Mouse (Mus musculus): ENCODE results near the gene Gm43951.

Gm43951 gene

DNA sequence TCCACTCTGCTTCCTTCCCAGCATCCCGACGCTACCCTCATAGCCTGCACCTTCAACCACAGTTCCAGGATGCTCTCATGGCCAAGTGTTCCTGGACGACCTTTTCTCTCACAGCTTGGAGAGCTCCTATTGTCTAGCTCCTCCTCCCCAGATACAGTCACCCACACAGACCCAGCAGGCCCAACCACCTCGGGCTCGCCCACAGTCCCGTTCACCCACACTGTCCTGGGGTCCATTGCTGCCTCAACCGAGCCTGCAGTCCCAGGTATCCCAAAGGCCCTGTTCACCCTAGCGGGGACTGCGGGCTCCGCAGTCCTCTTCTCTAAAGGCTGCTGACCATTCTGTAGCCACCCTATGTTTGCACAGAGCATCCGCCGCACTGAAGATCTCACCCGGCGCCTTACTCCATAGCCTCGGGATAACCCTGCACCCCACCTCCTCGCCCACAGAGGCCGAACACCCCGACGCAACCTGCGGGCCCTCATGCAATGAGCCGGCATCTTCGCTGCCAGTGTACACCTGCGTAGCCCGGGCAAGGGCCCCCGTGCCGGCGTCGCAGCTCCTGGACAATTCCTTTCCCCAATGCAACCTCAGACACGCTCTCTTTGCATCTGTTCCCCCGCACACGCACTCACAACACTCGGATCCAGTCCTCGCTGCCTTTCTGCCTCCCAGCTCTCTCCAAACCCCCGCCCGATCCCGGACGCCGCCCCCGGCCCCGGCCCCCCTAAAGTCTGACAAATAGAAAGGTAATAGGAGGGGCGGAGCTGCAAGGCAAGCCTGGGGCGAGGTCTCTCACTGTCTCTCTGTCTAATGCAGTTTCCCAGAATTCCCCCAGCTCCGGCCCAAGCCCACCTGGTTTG lies at the start of gene Gm43951:
Gene Gm43951 (minus strand): TSS at position 500 of the 863 bp plus-strand sequence.
- peak; percentile 58 for DNase-seq

GRCm38 (mm10) chr11:72256441-72256840 lies 49.8 kb upstream of the Gm43951 start:
- no peak for DNase-seq

GRCm38 (mm10) chr11:72255629-72256028 lies 49.0 kb upstream of the Gm43951 start:
- no peak for DNase-seq

GRCm38 (mm10) chr11:72245196-72245753 lies 38.6 kb upstream of the Gm43951 start:
- DNase-seq: no peak

DNA sequence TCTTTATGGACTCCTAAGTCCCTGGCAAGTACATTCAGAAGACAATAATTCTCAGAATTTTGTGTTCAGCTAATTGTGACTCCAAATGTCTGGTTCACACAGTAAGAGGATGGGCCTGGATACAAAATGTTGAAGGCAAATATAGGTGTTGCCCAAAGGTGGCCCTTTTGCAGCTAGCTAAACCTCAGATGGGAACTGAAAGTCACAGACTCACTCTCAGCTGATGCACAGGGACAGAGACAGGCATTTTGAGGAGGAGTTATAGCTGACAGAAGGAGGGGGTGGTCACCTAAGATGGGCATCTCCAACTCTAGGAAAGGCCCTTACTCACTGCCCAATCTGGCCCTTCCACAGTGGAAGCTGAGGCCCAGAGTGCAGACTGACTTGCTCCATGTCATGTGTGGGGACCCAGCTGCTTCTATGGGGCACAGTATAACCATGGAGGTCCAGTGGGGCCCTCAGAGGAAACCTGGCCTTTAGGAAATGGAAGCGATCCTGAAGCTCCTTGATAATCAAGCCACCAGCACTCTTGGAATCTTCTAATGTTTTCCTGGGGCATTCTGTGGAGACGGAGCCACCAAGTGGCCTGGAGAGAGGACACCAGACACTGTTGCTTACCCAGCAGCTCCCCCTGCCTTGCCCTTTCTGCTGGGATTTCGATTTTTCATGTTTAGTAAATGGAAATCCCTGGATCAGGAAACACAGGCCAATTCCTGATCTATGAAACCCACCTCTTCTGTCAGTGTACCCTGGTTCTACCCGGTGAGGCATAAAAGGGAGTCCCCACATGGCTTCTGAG lies 33.6 kb upstream of the Gm43951 start:
- DNase-seq: no peak

- DNase-seq: no peak
Measured at GRCm38 (mm10) chr11:72234013-72234412, 27.4 kb upstream of the Gm43951 start.

DNA sequence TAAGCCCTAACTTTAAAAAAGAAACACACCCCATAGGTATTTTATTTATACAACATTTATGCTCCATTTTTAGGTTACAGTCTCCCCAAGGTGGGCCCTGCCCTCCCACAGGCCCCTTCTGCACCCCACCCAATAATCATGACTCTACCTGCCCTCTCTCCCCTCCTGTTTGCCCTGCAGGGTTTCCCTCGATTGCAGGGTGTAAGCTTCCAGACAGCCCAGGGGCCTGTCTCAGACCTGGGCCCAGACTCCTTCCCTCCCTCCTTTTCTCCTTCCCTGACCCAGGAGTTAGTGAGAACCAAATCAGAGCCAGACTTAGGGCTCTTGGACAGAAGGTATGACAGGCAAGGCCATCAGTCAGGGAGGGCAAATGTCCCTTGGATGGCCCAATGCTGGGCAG lies 26.4 kb upstream of the Gm43951 start:
- no peak for DNase-seq

DNA sequence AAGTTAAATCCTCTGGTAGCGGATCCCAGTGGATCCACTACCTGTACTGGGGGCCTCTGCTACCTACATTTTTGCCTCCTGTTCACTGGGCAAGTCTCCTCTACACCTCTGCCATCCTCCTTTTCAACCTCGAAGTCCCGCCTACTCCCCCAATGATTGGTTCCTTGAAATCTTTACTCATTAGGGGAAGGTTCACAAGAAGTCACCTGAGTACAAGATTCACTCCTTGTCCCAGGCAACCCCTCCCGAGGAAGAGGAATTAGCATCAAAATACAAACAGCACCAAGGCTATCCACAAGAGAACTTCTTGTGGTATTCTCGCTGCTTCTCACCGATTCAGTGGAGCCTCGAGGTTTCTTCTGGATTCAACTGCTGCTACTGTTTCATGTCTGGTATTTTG lies 25.4 kb upstream of the Gm43951 start:
- no peak for DNase-seq

- DNase-seq: no peak
Measured at GRCm38 (mm10) chr11:72228513-72228912, 21.9 kb upstream of the Gm43951 start.

GRCm38 (mm10) chr11:72226901-72227300 lies 20.3 kb upstream of the Gm43951 start:
- no peak for DNase-seq

DNA sequence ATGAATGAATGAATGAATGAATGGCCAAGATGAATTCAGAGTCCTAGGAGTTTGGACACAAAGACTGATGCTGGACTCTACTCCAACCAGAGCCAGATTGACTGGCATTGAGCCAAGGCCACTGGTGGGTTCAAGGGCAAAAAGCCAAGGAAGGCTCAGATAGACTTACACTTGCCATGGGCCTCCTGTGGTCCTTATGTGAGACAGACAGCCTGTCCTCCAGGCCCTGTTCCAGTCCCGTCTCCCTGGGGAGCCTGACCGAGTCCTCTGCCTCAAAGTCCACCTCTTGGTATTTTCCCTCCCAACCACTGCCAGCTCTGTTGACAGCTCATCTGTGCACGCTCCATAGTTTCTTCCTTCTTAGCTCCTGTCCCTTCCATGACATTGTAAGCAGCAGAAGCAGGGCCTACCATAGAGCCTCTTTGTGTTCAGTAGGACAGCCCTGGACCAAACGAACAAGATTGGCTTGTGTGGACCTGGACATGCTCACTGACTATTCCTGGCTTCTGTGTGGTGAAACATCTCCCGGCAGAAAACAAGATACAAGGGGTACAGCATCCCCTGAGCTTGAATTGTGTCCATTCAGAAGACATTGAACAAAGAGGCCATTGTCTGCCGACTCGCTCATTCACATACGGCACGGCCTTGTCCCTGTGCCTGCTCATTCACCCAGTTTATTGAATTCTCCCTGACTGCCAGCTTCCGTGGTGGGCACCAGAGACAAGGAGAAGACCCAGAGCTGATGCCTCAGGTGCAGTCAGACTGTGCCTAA lies 19.6 kb upstream of the Gm43951 start:
- DNase-seq: peak; percentile 66 to 80

DNA sequence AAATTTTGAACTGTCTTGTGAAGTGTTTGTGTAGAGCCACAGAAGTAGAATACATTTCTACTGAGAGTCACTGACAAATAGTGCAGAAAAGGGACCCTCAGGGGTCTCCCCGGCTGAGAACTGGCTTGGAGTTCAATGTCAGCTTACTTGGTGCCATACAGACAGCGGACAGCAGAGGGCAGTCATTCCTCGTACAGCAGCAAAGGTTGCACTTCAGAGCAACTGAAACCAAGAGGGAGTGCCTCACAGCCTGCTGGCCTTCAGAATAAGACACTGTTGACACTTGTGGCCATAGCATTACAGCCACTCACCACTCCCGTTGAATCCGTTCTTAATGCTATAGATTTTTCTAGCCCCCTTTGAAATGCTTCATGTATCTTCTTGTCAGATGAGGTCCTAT lies 18.2 kb upstream of the Gm43951 start:
- peak; percentile 85 to 91 for DNase-seq

- DNase-seq: no peak
Measured at GRCm38 (mm10) chr11:72223414-72223813, 16.8 kb upstream of the Gm43951 start.

- peak; percentile 62 to 81 for DNase-seq
Measured at GRCm38 (mm10) chr11:72221278-72221677, 14.6 kb upstream of the Gm43951 start.

DNA sequence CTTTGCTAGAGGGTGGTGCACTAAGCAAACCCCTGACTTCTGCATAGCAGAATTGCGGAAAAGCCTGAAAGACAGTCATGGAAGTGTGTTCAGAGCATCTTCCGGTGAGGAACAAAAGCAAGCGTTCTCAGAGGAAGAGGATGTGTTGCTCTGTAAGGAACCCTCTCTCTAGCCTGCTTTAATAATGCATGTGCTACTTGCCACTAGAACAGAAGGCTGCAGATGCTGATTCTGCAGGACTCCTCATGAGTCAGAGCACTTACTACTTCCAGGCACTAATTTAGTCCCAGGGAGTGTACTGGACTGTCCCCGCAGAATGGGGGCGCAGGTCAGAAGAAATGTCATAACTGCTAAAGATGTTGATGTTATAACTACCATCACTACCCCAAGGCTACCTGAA lies 10.5 kb upstream of the Gm43951 start:
- no peak for DNase-seq

GRCm38 (mm10) chr11:72215410-72215797 lies 8.8 kb upstream of the Gm43951 start, which contains the start of gene Med31:
Med31 (minus strand) TSS chr11:72215592.
- peak; percentile 86 to 91 for DNase-seq

DNA sequence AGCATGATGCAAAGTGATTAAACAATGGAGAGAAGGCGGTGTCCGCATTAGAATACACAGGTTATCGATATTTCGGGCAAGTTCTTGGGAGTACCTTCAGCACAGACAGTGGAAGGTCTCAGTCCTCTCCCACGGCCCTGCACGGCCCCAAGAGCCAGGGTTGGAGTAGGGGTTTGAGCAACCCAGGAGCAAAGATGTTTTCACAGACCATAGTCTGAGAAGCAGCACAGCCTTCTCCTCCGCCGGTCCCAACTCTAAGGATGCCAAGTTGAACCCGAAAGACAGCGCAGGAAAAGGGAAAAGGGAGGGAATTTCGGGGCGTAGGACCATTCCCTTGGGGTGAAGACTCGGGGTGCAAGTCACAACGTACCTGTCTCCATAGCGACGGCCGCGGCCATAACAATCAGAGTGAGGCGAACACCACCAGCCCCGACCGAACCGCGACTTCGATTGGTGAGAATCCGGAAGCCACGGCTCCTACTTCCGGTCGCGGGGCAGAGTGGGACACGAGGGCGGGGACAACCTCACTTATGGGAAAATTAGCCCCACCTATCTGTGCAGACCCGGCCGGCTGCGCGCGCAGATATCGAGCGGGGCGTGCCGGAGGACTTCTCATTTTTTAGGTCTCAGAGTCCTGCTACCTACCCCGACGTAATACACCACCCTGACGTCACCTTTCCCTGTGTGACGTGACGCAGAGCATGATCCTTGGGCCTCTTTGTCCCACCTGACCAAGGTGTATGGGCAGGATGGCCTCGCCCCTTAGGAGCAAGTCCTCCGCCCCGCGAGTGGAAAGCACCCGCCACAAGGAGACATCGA lies 8.2 kb upstream of the Gm43951 start:
- DNase-seq: peak; percentile 93 to 96

DNA sequence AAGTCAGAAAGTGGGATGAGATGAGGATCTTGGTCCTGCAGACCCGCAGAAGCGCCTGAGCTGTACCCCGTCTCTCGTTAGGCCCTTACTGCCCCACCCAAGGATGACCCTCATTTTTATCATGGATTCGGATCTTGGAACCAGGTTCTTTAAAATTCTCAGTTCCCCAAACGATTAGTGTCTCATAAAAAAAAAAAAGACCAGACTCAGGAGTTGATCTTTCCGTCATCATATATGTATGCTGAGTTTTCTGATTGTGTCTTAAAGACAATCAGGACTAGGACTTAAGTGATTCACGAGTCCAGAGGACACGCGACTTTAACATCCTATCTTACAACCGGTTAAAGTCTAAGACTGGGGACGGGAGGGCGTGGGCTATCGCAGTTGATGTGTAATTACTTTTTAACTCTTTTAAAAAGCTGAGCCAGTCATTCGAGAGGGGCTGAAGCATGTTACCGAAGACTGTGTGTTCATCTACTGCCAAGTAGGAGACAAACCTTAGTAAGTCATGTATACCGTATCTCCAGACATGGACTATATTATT lies 1.3 kb upstream of the Gm43951 start:
- DNase-seq: no peak

- peak; percentile 92 to 93 for DNase-seq
Measured at GRCm38 (mm10) chr11:72207204-72207833, 679 bp upstream of the Gm43951 start, which contains the start of the genes 4933427D14Rik and Txndc17. 4933427D14Rik (minus strand) TSS chr11:72207459. Txndc17 (plus strand) TSS chr11:72207547.

- peak; percentile 28 to 33 for DNase-seq
Measured at GRCm38 (mm10) chr11:72205256-72205655, 1.4 kb downstream of the Gm43951 start.

DNA sequence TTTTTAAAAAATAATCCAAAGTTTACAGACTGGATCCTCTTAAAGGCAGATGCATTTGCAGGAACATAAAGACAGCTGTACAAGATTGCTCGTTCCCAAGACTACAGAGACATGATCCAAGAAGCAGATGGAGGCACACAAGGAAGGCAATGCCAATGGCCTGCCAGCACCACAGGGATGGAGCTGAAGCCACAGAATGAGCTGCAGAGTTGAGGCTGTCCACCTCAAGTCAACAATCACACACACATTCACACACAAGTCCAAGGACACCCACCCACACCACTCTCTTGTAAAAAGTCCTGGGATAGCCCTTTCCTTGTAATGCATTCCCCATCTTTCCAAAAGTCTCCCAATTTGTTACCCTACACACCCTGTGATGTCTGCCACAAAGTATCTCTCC lies 3.2 kb downstream of the Gm43951 start:
- DNase-seq: peak; percentile 52 to 65
